Mouse (Mus musculus) heart, adult 2 months (tissue): ENCODE data around the gene Ankfn1.

Source experiments
- CTCF ChIP-seq: fragments of 200-600 bp; IDR thresholded peaks from 2 replicates; pipeline ENCODE4 v1.8.1; 2022; ENCODE audit warnings: antibody characterized with exemption, mild to moderate bottlenecking, moderate library complexity
- POLR2A ChIP-seq: fragments of 200-500 bp; IDR thresholded peaks from 2 replicates; pipeline ENCODE4 v1.6.1; 2011; ENCODE audit warnings: mild to moderate bottlenecking, low read depth, low read length, control low read depth; ENCODE audit not compliant: insufficient read depth

DNA sequence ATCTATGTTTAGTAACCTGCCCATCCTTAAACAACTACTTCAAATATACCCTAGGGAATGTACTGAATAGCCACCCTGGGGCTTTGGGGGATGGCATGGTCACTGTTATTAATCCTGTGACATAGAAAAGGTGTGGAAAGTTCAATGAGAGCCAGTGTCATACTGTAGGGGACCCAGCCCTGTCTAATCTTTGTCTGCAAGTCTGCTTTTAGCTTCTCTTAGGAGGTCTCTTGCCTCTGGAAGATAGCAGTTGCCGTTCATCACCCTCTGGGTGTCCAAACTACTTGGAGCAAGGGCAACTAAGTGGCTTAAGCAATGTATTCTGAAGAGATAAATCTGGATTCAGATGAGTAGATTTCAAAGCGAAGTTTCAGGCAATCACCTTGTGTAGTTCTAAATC is 357.6 kb downstream of the Ankfn1 start:
- TF ChIP-seq CTCF = no peak
- no peak for TF ChIP-seq POLR2A
